Mouse (Mus musculus) gastrocnemius, adult 2 months (tissue): ENCODE data around the gene Syt14. TPM values are rescaled to one million over a fixed set of nuclear protein-coding genes. Genes with fewer than 3 reads are reported as not detected.

Experiments used
- DNase-seq: peaks from one replicate; pipeline ENCODE4 v3.0.0; 2022
- H3K27ac ChIP-seq: fragments of 200-600 bp; 2 replicates; pipeline ENCODE4 v1.8.1; 2022; ENCODE audit warnings: mild to moderate bottlenecking
- H3K4me3 ChIP-seq: fragments of 200-600 bp; 2 replicates; pipeline ENCODE4 v1.8.1; 2022; ENCODE audit warnings: mild to moderate bottlenecking, moderate library complexity
- CTCF ChIP-seq: fragments of 200-600 bp; IDR thresholded peaks from 2 replicates; pipeline ENCODE4 v1.8.1; 2022; ENCODE audit warnings: antibody characterized with exemption, mild to moderate bottlenecking, moderate library complexity
- intact Hi-C: fragments of 180-260 bp; cut with DNase I; formaldehyde crosslinking; loops from one replicate; pipeline ENCODE4 v1.15.1; 2025
- total RNA-seq, 2 experiments: library from RNA; stranded (reverse); gene quantifications; 2 replicates each; pipeline ENCODE4 v1.2.3; 2021

Gene Syt14
- total RNA-seq, 2 experiments from 2014 or later, result 0.05 to 0.20 TPM

DNA sequence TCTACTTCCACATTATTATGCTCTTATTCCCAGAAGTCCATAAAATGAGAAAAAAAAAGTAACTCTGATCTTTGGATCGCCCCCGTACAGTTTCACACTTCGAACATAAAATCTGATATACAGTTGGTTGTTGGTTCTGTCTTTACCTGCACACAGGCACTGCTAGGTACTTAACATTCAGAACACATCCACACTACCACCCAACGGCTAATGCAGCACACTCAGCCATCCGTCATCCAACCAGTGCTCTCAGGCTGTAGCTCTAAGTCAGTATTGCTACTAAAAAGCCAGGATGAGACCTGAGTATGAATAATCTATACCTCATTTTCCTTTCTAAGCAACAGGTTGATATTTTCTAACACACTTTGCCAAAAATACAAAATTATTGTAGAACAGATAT is 73.3 kb downstream of the Syt14 start:
- intact Hi-C loops, result no loop called here
- no peak for DNase-seq
- H3K4me3 ChIP-seq, result no peak overlapping the region
- no peak for TF ChIP-seq CTCF
- no peak overlapping the region for H3K27ac ChIP-seq

DNA sequence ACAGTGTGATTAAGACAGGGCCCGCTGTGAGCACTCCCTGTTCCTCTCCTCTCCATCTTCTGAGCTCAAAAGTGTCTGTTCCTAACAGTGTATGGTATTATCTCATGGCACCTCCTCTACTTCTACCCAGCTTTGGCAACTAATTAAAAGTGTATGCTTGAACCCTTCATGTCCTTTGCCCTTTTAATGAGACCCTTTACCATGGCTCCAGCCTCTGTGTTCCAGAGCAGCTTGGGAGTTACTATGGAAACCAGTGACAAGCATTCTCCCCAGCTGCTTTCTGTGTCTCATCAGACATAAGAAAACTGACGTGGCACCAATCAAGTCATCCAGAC is 87.8 kb downstream of the Syt14 start:
- Histone ChIP-seq H3K4me3 (no peak overlapping the region), H3K27ac (no peak overlapping the region)
- TF ChIP-seq CTCF, result no peak
- no peak for DNase-seq
- intact Hi-C loops, result no loop called here

DNA sequence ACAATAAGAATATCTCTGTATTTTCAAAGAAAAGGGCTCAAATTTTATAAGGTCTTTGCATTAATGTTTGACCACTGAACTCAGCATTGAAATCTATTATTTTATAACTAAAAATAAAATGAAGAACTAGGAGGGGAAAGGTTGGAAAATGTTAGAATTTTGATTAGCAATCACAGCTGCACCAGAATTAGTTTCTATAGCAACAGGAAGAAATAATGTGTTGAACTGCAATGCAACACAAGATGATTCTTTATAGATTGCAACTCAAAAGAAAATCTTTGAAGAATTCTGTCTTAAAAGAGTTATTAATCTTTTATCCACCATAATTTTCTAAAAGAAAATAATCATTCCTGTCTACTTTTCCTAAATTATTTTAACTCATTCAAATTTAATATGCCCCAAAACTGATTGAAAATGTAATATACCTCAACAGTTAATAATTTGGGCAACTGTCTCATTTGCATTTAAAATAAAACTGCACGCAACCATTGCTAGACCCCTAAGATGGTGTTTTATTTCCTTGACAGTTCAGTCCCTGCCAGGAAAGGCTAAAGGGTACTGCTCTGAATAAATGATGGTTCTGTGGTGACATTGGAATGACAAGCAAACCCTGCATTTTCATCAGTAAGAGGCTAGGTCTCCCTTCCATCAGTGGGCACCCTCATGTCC is 88.3 kb downstream of the Syt14 start:
- no peak for DNase-seq
- intact Hi-C loops, result no loop called here
- Histone ChIP-seq H3K27ac (no peak overlapping the region), H3K4me3 (no peak overlapping the region)
- no peak for TF ChIP-seq CTCF

DNA sequence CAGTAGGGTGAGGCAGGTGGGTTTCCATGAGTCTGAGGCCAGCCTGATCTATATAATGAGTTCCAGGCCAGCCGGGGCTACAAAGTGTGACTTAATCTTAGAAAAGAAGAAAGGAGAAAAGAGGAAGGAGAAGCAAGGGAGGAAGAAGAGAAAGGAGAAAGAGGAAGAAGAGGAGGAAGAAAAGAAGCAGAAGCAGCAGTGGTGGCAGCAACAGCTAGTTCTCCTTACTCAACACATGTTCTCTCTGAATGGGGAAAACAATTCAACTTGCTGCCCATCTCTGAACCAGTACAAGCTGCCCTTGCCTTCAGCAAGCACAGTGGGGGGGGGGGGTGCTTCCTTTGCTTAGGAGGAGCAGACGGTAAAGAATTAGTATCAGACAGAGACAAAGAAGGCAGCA is 96.5 kb downstream of the Syt14 start:
- intact Hi-C loops, result no loop called here
- H3K27ac ChIP-seq, result no peak overlapping the region
- no peak overlapping the region for H3K4me3 ChIP-seq
- DNase-seq, result no peak
- no peak for TF ChIP-seq CTCF

DNA sequence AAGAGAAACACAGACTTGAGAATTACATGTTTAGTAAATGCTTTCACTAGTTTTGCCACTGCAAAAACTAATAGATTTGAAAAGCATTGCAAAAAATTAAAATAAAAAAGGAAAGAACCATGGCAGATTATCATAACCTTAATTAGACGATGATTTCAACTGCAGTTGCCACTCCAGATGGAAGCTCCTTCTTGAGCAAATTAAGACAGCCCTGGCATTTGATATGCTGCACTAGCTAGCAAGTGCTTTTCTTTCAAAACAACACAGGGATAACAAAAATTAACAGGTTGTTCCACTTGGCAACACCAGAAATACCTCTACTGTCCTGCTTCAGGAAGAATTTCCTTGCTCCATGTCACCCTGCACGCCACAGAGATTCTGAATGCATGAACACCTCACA is 97.6 kb downstream of the Syt14 start:
- intact Hi-C loops, result no loop called here
- TF ChIP-seq CTCF, result no peak
- Histone ChIP-seq H3K27ac (no peak overlapping the region), H3K4me3 (no peak overlapping the region)
- no peak for DNase-seq

DNA sequence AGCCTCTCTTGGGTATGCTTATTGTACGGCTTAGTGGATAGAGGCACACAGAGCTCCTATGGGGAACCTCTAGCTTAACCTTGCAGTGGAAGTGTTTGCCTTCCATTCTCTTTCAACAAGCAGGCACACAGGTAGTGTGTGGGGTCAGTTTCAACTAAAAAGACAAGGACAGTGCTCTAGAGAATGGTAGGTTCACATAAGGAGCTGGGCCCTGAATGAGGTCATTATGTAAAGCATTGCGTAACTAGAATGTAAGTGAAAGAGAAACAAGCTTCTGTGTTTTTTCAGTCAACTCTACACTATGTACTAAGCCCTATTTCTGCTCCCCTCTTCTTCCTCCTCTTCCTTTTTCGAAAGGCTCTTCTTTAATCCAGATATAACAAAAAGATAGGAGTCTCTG is 103.8 kb downstream of the Syt14 start:
- no peak for TF ChIP-seq CTCF
- DNase-seq, result no peak
- no peak overlapping the region for H3K27ac ChIP-seq
- no peak overlapping the region for H3K4me3 ChIP-seq
- intact Hi-C loops, result no loop called here

DNA sequence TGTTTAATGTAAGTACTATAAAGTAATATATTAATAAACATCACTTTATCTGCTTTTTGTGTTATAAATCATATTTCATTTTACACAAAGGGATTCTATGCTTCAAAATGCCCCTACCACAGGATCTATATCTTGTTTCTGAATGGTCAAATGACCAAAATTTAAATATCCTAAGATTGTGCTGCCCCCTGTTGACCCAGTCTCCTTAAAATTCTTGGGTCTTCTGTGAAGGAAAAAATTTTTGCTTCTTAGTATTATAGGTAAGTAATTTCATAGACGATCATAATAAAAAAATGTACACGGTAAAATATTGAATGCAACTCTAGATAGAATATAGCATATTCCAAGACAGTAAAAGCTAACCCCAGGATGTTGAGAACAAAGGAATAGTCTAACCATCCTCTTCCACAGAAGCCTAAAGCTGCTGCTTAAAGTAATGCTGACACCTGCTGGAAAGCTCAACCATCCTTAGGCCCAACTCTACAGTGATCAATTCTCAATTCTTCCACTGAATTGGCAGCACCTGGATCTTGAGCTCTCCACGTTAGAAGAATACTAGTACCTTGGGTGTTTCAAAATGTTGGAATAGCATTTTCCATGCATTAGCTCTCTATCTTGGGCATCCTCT is 123.4 kb downstream of the Syt14 start:
- no peak overlapping the region for H3K4me3 ChIP-seq
- no peak overlapping the region for H3K27ac ChIP-seq
- peak; percentile 58 for TF ChIP-seq CTCF
- DNase-seq, result no peak
- intact Hi-C loops, result loop anchor here (2.0 kb wide), 2 partner anchors 127 to 185 kb away; no protein-coding TSS in a partner anchor

DNA sequence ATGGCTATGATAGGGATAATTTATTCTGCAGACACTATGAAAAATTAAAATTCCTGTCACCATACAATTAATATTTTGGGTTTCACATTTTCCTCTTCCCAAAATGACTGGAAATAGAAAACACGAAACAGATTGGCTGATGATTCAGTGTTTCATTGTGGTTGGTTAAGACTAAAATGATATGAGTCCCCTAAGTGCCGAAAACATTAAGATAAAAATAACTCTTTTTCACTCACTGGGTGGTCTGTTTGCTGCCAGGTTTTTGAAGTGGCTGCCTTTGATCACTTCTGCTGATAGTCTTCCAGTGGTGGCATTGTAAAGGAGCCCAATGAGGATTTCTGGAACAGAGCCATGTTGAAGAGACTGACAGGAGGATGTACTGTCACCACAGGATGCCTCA is 134.1 kb downstream of the Syt14 start:
- H3K4me3 ChIP-seq, result no peak overlapping the region
- TF ChIP-seq CTCF, result no peak
- H3K27ac ChIP-seq, result no peak overlapping the region
- intact Hi-C loops, result no loop called here
- no peak for DNase-seq

DNA sequence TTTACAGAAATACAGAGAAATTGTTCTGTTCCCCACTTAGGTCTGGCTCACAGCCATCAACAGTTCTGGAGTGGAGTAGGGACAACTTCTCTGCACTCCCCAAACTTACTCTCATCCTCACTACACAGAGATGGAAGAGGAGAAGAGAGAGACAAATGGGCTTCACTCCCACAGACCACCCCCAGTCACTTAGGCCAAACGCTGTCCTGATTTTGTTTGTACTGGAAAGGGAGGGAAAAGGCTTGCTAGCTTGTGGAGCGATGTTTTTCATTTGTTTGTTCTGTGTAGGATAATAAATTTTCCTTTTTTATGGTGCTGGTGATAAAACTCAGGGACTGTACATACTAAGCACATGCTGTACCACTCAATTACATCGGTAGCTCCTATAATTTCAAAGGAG is 134.7 kb downstream of the Syt14 start:
- DNase-seq, result no peak
- no peak for TF ChIP-seq CTCF
- intact Hi-C loops, result no loop called here

DNA sequence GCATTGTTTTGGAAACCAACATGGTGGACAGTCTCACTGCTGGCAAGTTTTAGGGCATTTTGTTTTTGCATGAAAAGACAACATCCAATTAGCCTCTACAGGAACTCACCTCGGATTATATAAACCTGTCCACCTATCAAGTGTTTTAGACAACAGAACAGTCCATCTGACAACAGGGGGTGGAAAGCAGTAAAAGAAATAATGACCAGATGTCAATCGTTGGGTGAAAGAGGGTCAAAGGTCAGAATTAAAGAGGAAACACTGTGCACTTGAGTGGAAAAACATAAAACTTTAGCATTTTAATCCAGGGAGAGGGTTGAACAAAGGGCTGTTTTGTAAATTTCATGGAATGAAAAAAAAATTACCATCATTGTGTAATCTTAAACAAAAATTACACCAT is 136.8 kb downstream of the Syt14 start:
- no peak for DNase-seq
- Histone ChIP-seq H3K4me3 (no peak overlapping the region), H3K27ac (no peak overlapping the region)
- intact Hi-C loops, result no loop called here
- no peak for TF ChIP-seq CTCF

More for the DNA sequence above, 134.7 kb downstream of the Syt14 start:
- Histone ChIP-seq H3K27ac (no peak overlapping the region), H3K4me3 (no peak overlapping the region)

DNA sequence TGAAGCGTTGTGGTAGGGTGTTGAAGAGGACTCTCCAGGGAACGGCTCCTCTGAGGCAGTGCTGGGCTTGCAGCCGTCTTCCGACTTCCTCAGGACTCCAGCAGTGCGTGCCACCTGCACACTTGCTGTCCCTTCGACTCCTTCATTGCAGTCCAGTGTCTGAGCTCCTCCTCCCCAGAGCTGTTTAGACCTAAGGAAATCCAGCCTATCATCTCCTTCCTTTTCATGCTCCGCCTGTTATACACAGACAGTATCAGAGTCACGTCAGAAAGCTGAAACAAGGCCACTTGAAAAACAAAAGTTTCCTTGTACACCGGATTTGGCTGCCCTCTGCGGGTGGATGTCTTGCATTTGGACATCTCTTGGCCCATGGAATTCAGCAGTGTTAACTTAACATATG is 138.4 kb downstream of the Syt14 start:
- Histone ChIP-seq H3K4me3 (0 out of 2 replicates have a peak overlapping the region, but pooled peaks have one; percentile 24), H3K27ac (no peak overlapping the region)
- DNase-seq, result peak; percentile 16
- intact Hi-C loops, result no loop called here
- TF ChIP-seq CTCF, result peak; percentile 30; the same call in 1 of the 2 replicates

DNA sequence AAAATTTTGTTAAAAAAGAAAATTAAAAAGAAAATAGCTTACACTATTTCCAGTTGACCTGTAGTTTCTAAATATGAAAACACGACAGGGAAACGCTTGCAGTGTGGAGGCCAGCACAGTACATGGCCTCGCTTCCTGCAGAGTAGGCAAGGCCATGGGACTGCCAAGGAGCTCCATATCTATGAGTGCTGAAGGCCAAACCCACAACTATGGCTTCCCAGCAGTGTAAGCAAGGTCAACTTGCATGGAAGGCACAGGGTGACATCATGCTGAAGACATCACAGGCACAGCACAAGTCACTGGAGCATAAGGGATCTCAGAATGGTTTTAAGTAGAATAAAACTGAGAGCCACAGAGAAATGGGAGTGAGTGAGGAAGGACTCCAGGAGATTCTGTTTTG is 139.5 kb downstream of the Syt14 start:
- intact Hi-C loops, result no loop called here
- Histone ChIP-seq H3K4me3 (no peak overlapping the region), H3K27ac (no peak overlapping the region)
- no peak for TF ChIP-seq CTCF
- no peak for DNase-seq

DNA sequence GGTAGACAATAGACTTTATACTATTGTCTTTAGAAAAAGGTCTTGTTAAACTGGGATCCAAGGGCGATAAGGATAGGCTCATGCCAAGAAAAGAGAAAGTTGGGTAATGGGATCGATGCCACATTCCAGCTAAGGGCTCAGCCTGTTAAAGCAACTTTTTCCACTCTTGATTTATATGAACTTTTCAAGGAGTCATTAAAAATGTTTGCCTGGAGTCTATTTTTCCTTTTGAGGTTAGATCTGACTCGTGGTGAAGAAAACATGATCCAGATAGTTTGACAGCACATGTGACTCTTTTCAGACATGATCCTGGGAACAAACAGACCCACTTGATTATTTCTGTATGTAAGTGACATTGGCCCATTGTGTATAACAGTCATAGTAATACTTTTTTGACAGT is 144.9 kb downstream of the Syt14 start:
- DNase-seq, result no peak
- Histone ChIP-seq H3K27ac (no peak overlapping the region), H3K4me3 (no peak overlapping the region)
- no peak for TF ChIP-seq CTCF
- intact Hi-C loops, result no loop called here
